Mouse (Mus musculus): ENCODE measurements around the gene Fbxo48. TPM values are rescaled to one million over a fixed set of nuclear protein-coding genes. Genes with fewer than 3 reads are reported as not detected.

Fbxo48 gene
- total RNA-seq, 2 experiments from 2014 or later: 0.25 TPM; not detected in 1

DNA sequence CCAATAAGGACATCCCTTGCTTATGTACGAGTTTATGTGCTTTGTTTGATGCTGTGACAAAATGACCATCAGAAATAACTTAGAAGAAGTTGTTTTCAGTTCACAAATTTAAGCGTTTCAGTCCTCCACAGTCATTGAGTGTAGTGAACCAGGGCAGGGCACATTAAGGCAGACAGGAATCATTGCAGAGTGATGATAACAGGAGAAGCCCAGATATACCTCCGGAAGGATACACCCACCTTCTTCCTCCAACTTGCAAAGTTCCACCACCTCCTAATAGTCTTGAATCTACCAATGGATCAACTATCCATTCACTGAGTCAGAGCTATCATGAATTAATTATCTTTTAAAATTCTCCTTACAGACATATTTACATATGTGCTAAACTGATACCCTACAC lies 20.9 kb downstream of the Fbxo48 start:
- DNase-seq: no peak

DNA sequence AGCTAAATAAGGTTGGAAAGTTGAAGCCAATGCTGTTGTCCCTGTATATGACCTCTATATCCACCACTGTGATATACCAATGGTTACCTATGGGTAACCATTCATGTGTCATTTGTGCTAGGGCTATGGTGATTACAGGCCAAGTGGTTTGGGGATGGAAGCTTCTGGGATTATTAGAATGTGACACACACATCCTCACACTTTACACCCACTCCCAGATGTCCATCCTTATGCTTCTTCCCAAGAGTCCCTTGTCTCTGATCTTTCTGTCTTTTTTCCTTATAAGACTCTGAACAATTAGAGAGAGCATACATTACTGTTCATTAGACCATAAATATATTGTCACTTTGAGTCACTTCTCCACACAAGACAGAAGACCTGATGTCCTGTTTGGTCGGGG lies 21.9 kb downstream of the Fbxo48 start:
- no peak for DNase-seq

DNA sequence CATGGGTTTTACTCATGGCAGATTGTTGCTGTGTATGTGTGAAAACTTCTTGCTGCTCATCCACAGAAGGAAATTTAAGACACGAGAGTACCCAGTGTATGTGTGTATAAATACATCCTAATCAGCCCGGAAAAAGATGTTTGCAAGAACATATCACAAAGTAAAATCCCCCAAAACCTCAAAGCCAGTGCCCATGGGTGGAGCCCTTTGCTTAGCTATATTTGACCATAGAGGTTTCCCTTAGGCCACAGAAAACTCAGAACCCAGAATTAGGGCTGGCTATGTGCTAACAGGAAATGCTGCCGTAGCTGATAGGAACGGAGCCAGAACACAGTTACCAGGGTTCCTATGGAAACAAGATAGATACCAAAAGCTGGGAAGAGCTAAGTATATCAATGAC lies 25.8 kb downstream of the Fbxo48 start:
- DNase-seq: peak; percentile 32 to 54

DNA sequence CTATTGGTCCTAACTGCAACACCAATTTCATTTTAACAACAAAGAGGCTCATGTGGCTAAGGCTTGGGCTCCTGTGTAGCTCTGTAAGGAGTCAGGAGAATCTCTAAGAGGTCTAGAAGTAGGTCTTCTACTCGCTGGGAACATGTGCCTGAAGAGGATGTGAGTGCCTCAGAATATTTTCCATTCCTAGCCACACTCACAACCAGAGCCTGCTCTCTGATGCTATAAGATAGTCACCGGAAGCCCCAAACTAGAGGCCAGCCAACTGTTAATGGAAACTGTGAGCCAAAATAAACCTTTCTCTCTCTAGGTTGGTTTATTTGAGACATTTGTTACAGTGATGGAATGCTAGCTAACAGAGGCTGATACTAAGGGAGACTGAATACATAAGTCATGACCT lies 26.4 kb downstream of the Fbxo48 start:
- peak; percentile 14 to 30 for DNase-seq

DNA sequence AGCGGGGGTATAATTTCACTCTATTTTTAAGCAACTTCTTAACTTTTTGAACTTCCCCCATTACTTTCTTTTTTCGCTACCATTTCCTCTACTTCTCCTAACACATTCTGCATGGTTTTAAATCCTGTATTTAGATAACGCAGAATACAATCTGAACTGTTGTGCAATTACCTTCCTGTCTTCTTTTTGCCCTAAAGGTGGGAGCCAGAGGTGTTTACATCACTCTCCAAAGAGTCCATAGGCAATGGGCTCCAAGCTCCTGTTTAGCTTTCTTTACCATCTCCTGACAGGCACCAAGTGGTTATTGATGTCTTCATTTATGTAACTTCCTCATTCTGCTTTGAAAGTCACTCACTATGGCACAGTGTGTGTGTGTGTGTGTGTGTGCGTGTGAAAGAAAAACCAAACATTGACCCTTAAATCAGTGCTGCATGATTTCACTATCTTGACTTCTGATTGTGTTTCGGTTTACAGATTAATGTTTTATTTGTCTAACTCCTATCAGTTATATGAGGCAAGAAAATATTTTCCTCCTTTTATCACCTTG lies 27.1 kb downstream of the Fbxo48 start:
- peak in 1 of 2 experiments; percentile 18 for DNase-seq

DNA sequence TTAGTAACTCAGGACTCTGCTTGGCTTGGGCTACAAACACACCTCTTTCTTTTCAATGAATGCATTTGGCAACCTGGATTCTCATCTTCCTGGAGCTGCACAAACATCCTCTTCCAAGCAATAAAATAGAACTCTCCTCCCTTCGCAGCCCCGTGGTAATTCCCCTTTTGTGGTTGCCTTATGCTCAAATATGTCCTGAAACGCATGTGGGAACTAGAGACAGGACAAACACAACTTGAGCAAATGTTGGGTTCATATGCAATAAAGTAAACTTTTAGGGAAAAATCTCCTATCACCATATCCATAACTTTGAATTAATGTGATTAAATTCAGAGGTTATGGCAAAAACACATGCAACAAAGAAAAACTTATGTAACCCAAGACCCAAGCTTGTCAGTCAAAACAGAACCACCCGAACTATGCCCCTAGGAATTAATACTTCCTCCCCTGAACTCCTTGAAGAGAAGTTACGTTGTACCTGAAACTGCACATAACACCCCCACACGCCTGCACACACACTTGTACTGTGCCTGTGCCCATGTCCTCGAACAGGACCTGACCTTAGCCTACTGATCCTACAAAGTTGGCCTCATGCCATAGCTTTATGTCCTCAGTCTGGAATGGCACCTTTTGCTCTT lies 35.5 kb downstream of the Fbxo48 start:
- no peak for DNase-seq

DNA sequence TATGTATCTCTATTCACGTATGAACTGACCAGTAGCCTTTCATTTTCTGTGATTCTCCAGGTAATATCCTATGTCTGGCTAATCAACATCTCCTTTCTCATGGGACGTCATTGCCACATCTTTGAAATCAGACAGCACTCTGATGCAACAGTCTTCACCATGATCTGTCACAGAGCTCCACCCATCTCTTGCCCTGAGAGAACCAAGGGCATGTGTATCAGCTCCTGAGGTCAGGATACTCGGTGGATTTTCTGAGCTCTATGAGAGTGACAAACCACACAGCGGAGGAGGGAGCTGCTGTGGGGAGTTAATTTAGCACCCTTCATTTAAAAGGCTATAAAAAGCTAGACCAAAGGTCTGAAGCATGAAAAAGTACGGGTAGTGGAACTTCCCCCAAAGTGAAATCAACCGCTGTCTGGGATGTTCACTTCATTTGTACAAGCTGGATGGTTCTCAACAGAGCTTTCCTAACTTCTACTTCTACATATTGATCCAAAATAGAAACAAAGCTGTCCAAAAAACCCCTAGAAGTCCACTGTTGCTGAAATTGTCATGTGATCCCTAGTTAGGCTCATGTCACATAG lies 36.7 kb downstream of the Fbxo48 start:
- DNase-seq: no peak

DNA sequence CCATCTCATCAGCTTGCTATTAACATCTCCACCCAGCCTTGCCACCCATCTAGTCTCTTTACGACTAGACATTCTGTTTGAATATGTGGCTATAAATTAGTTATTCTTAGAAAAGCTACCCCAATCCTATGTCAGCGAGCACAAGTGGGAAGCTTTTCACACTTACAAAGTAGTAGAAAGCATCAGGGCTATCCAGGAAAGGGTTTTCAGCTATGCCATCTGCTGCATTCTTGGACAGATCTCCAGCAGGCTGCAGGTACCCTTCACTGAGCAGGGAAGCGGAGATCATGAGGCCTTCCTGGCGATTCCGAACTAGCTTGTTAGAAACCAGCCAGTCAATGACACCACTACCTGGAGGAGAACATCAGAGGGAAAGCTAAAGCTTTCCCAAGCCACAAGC lies 38.7 kb downstream of the Fbxo48 start:
- no peak for DNase-seq

DNA sequence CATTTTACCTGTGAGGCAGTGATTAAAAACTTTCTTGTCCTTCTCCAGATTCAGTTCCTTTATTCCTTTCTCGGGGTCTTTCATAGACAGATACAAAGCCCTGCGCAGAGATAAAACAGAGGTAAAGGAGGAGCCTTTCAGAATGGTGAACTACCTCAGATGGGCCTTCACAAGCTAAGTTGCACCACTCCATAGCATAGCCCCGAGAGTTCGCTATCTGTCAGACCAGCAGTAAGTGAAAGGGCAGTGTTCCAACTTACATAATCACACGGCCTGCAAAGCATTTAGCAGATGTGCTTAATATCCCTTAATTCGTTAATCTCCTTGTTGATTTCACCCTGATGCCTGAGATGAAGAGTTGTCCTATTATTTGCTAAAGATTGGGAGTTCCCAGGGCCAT lies 41.7 kb downstream of the Fbxo48 start:
- DNase-seq: no peak

DNA sequence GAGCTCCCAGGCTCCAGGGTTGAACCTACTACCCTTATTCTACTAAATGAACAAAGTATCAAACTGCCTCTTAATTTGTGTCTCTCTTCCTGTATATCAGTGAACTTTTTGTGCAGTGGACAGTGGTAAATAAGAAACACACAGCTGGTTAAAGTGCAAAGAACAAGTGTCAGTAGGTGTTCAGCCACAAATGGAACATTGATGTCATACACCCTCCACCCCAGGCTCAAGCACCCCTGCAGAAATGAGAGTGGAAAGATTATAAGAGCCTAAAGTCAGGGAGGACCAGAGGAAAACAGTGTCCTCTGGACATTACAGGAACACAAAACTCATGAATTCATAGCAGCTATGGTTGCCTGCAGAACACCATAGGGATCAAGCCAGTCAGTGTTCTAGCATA lies 45.6 kb downstream of the Fbxo48 start:
- no peak for DNase-seq

DNA sequence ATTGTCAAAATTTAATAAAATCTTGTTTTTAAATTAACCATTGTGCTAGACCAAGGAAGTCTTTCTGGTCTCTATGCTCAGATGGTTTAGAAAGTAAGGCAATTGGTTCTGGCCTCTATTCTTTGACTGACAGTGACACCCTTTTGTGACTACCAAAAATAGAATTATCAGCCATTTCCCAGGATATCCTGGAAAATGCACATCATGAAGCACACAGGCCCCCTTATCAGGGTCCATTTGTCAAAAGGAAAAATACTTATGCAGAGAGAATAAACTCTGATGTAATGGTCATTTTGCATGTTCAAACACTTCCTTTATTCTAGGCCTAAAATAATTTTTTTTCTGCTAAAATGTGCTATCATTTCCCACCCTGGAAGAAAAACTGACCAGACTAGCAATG lies 46.3 kb downstream of the Fbxo48 start:
- no peak for DNase-seq

DNA sequence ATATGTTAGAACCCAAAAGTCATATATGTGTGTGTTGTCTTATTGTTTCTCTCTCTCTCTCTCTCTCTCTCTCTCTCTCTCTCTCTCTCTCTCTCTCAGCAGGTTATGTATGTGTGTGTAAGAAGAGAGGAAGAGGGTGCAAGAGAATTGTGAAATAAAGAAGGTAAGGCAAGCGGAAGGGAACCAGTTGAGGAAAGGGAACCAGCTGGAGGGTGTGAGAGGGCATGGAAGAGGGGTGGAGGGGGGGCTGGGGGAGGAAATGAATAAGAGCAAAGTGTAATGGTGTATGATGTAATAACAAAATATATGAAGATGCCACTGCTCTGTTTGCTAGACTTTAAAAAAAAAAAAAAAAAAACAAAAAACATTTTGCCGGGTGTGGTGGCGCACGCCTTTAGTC lies 48.2 kb downstream of the Fbxo48 start:
- no peak for DNase-seq

DNA sequence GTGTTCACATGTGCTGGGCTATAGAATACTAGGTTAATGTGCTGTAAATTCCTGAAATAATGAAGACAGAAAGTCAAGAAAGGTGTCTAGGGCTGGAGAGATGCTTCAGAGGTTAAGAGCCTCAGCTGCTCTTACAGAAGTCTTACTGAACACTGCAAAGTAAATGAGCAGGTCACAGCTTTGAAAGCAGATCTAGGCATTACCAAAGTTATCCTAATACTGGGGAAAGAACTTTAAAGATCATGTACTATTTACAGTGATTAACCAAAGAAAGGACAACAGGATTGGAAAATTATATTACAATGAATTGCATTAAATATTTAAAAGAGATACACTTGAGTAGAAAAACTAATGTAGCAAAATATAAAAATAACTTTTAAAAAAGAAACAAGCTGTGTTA lies 48.8 kb downstream of the Fbxo48 start:
- no peak for DNase-seq

DNA sequence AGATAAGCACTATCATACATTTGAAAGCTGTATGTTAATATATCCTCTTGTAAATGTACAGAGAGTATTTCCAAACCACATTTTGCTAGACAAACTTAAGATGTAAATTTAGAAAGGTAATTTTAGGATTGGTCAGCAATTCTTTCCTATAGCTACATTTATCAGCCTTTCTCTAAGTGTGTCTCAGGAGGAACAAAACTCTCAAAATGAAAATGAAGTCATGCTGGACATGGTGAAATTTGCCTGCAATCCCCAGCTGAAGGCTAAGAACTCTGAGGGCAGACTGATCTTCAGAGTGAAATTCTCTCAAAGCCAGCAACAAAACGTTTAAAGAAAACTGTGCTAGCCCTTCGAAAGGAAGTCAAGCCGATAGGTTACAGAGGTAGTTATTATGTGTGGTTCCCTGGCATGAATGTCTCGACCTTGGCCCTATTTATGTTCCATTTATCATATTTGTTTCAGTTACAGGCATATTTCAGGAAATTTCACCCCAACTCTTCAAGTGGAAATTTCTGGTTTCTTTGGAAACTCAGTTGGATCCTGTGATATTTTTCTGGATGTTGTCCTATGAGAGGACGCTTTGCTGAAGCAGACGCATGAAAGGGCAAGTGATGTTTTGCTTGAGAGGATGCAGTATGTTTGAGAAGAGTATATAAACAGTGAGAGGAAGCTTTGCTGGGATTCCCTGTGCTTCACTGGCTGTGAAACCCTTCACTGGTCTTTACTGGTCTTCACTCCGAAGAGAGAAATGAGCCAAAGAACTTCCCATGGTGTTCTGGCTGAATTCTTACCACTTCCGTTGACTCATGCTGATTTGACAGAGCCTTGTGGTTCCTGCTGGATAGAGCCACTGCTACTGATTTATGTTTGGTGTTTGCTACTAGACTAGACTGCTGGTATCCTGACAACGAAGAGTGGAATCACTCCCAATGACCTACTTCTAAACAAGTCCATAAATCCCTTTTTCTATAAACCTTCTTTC lies 49.5 kb downstream of the Fbxo48 start:
- DNase-seq: peak; percentile 17 to 49

DNA sequence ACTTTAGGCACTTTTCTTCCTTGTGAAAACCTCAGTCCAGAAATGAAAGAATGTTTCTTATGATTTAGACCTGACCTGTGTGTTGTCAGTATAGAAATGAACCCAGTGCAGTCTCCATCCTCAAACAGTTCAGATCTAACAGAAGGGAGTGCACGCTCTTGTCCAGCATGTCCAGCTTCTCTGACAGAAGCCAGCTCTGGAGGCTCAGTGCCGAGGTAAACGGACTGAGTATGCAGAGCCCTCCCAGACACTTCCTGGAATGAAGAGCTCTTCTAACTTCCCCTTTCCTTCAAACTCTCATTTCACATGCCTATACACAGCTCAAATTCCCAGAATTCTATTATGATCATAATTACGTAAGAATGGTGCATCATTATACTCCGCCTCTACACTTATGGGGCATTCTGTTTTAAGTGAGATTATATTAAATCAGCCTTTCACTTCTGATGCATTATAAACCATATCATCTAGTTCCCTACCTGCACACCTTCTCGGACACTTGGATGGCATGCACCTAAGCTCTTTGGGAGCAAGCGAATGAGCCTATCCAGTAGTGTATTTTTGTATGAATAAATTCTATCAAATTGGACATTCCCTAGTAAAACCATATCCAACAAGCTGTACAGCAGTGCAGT lies 51.7 kb downstream of the Fbxo48 start:
- DNase-seq: peak in 1 of 2 experiments; percentile 38

DNA sequence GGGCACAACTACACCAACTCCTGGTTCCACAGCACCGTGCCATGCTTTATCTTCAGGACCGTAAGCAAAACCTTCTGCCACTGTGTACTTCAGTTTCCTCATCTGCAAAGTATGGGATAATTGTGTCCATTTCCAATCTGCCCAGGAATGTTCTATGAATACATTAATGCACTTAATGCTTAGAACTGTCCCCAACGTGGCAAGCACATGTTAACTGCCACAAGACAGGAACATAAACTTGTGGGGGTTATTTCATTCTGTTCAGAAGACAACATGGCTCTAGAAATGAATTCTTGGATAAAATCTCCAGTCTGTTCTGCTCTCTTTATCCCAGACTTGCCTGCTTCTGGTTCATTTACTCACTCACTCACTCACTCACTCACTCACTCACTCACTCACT lies 52.6 kb downstream of the Fbxo48 start:
- DNase-seq: no peak

Other genes with a start within 250 kb of the Fbxo48 start
- gene Egfr, start 199.2 kb upstream of the Fbxo48 start, total RNA-seq (2021): 1 to 10 TPM; 7.8 to 8.2 TPM
- 1 to 10 TPM; 3.1 to 3.4 TPM for gene Cnrip1, start 100.2 kb downstream of the Fbxo48 start, total RNA-seq (2021)
- 1 to 10 TPM; 3.6 to 5.6 TPM for gene Plek, start 101.0 kb downstream of the Fbxo48 start, total RNA-seq (2021)
- 10 to 100 TPM; 65.7 to 66.1 TPM for gene Ppp3r1, start 207.9 kb downstream of the Fbxo48 start, total RNA-seq (2021)
- gene Wdr92, start 230.7 kb downstream of the Fbxo48 start, total RNA-seq (2021): 10 to 100 TPM; 11.1 to 11.7 TPM

All from heart, adult 18-20 months (tissue).